Mouse (Mus musculus) embryonic fibroblast, embryonic 13.5 days (primary cell): ENCODE measurements around the gene Hnrnpul2. TPM values are rescaled to one million over a fixed set of nuclear protein-coding genes. Genes with fewer than 3 reads are reported as not detected.

ENCODE experiments used
- H3K27ac ChIP-seq: 2 replicates; pipeline ENCODE4 v1.5.1; 2012; ENCODE audit warnings: low read length, control low read depth, inconsistent platforms; ENCODE audit not compliant: insufficient read depth
- H3K4me1 ChIP-seq: 2 replicates; pipeline ENCODE4 v1.6.1; 2011; ENCODE audit warnings: low read length; ENCODE audit not compliant: control insufficient read depth, insufficient read depth
- H3K4me3 ChIP-seq: 2 replicates; pipeline ENCODE4 v1.5.1; 2011; ENCODE audit warnings: mild to moderate bottlenecking, control low read depth, low read length; ENCODE audit not compliant: insufficient read depth
- CTCF ChIP-seq: IDR thresholded peaks from 2 replicates; pipeline ENCODE4 v1.5.1; 2011; ENCODE audit warnings: mild to moderate bottlenecking, control low read depth, low read length, moderate library complexity, borderline replicate concordance; ENCODE audit not compliant: insufficient read depth
- POLR2A ChIP-seq: IDR thresholded peaks from 2 replicates; pipeline ENCODE4 v1.6.1; 2011; ENCODE audit warnings: low read depth, mild to moderate bottlenecking, control low read depth, low read length, moderate library complexity
- polyA plus RNA-seq: library from polyadenylated mRNA; stranded (reverse); fragments of >200 nt; gene quantifications from 2 replicates; pipeline ENCODE4 v1.2.4, GENCODE M21; 2011; ENCODE audit warnings: low read depth; ENCODE audit not compliant: missing spikeins, insufficient read length

Hnrnpul2 gene
- polyA plus RNA-seq, 1 experiment = 98.7 TPM

GRCm38 (mm10) chr19:8837251-8837791, 17.5 kb downstream of the Hnrnpul2 start, which contains the start of gene Bscl2:
Gene Bscl2 (plus strand): TSS chr19:8837467.
- TF ChIP-seq POLR2A = peak; percentile 57
- no peak for TF ChIP-seq CTCF
- peak within 1 kb of the TSS; percentile 30 for H3K4me3 ChIP-seq

DNA sequence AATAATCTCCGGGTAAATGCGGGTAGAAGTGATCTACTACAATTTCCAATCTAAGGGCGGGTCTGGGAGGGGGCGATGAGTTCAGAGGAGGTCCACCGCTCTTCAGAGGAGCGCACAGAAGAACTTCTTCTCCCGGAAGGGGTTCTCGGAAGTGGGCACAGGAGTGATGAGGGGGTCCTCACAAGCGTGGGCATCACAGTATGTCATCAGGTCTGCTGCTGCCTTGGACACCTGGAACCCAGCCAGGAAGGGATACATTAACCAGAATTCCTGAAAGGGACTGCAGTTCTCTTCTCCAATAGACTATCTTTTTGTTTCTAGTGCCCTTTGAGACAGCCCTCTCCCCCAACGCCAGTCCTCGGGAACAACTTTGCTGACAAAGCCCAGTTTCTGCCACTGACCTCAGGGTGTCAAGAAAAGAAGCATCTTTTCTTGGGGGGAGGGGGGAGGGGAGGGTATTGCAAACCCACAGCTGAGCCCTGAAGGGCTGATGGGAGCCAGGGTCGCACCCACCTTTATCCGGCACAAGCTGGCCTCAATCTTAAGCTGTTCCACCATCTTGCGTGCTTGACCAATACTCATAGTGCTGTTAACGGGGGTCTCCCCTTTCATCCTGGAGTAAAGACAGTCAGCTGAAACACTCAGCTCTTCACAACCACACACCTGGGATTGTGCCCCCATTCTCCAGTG, 18.4 kb downstream of the Hnrnpul2 start:
- no peaks in the 10 kb centered on the region for H3K4me1 ChIP-seq
- H3K27ac ChIP-seq = peak overlapping the region; percentile 52; the same call in 1 of the 2 replicates
- peak overlapping the region; percentile 30; the same call in 1 of the 2 replicates for H3K4me3 ChIP-seq
- no peak for TF ChIP-seq POLR2A
- TF ChIP-seq CTCF = no peak

More at GRCm38 (mm10) chr19:8837251-8837791, 17.5 kb downstream of the Hnrnpul2 start, which contains the start of gene Bscl2:
- H3K27ac ChIP-seq = peak within 1 kb of the TSS; percentile 52
- no peaks in the 10 kb centered on the region for H3K4me1 ChIP-seq

DNA sequence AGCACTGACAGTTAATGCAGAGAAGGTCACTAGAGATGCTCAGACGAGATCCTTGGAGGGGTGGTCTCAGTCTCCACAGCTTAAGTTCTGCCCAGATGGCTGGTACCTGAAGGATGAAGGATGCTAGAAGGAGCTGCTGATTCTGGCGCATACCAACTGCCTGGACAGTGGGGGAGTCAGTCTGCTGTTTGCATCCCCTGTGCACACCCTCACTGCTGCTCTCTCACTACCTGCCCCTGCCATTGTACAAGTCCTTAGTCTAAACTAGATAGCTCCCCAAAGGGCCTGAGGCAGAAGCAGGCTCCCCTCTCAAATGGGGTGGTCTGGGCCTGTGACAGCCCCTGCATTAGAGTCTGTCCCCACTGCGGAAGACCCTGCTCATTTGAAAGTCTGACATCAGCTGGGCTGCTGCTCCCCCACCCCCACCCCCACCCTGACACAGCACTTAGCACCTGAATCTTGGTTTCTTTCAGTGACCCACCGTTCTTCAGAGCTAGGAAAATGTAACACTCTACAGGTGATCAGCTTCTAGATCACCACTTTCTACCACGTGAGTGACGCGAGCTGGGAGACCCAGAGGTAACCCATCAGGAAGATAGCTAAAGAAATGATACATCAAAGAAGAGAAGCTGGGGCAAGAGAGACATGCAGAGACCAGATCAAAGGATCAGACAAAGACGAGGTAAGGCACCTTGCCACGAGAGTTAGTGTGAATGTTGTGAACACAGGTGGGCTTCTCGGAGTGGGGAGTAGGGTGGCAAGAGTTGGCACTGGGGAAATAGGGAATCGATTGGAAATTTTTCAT, 19.5 kb downstream of the Hnrnpul2 start, which contains the start of gene Gng3:
Gene Gng3, minus strand, starts transcription at position 92 of the 805 bp plus-strand sequence.
- TF ChIP-seq POLR2A (no peak), CTCF (no peak)

DNA sequence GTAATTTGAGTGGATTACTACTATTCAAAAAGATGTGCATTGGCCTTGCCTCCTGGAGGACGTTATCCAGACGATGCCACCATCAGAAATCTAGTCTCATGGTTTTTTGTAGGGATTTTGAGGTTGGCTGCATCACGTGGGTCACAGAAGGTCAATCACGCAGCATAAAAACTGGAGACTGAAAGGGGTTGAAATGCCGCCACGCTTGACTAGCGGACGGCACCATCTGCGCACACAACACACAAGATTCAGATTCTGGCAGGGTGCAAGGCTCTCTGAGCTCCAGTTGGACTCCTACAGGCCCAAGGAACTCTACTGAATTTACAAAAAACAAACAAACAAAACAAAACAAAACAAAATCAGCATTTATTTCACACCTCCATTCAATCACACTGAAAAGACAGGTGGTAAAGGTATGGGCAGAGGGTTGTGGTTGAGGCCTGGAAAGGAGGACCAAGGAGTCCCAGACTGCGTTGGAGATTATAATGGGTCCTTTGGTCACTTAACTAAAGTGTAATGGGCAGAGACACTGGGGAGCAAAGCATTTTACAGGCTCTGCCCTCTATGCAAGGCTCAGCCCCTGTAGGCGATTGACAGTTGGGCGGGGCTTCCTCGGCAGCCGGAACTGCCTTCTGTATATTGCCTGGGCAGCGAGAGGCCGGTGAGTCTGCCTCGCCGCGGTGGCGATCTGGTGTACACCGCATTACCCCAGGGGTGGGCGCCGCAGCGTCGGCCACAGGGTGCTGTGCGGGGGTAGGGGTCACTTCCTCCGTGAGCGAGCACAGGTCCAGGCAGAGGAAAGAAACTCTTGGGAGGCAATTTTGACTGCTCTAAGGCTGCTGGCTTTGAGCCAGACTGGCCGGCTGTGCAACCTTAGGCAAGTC, 20.3 kb downstream of the Hnrnpul2 start:
- H3K4me3 ChIP-seq = peak overlapping the region; percentile 30
- peak; percentile 85 for TF ChIP-seq POLR2A
- no peak for TF ChIP-seq CTCF

More for the DNA sequence above, 19.5 kb downstream of the Hnrnpul2 start, which contains the start of gene Gng3:
- Histone ChIP-seq H3K27ac (no peak within 1 kb of the TSS), H3K4me1 (no peaks in the 10 kb centered on the region), H3K4me3 (no peak within 1 kb of the TSS)

GRCm38 (mm10) chr19:8841012-8841411, 21.2 kb downstream of the Hnrnpul2 start:
- TF ChIP-seq POLR2A = no peak
- no peak for TF ChIP-seq CTCF
- Histone ChIP-seq H3K27ac (no peak overlapping the region), H3K4me1 (no peaks in the 10 kb centered on the region), H3K4me3 (peak overlapping the region; percentile 30; the same call in 1 of the 2 replicates)

More for the DNA sequence above, 20.3 kb downstream of the Hnrnpul2 start:
- H3K4me1 ChIP-seq = no peaks in the 10 kb centered on the region
- no peak overlapping the region for H3K27ac ChIP-seq

DNA sequence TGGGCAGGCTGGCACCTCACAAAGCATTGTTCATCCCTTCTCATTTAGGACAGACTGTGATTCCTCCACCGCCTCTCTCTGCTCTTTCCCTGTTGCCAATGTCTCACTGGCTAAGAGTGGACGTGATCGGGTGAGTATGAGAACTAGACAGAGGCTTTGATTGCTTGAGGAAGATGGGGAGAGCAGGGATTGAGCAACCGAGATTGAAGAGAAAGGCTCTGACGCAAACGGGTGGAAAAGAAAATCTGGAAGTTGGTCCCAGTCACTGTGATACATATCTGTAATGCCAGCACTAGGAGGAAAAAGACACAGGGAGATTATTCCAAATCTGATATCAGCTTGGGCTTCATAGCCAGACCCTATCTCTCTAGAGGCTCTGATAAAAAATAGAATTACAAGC, 23.2 kb downstream of the Hnrnpul2 start:
- Histone ChIP-seq H3K4me3 (no peak overlapping the region), H3K27ac (no peak overlapping the region), H3K4me1 (no peaks in the 10 kb centered on the region)
- TF ChIP-seq POLR2A (no peak), CTCF (no peak)

DNA sequence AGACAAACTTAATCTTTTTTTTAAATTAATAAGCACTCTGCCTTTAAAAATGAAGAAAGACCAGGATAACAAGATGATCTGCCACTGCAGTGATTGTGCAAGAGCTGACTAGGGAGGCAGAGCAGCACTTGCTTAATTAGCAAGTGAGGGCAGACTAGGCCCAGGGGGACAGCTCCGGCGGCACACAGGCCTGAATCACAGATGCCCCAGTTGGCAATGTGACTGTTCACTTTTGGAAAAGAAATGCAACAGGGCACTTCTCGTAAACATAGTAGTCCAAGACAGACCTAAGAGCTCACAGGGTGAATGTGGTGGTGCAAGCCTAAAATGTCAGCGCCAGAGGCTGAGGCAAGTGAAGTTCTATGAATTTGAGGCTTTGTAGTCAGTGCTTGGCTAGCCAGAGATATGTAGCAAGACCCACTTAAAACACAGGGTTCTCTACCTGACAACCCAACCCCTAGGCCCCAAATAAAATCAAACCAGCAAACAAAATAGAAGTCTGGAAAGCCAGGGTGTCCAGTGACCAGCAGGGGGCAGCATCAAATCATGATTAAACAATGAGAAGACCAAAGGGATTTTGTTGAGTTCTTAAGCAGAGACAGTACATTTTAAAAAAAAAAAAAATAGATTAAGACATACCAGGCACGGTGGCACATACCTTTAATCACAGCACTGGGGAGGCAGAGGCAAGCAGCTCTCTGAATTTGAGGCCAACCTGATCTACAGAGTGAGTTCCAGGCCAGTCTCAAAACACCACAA, 24.7 kb downstream of the Hnrnpul2 start:
- no peak overlapping the region for H3K27ac ChIP-seq
- no peak overlapping the region for H3K4me3 ChIP-seq
- TF ChIP-seq POLR2A (no peak), CTCF (0 out of 2 replicates have a peak, but pooled peaks have one; percentile 6)
- no peaks in the 10 kb centered on the region for H3K4me1 ChIP-seq

GRCm38 (mm10) chr19:8848356-8848755, 28.5 kb downstream of the Hnrnpul2 start:
- Histone ChIP-seq H3K4me1 (0 out of 2 replicates have a peak, but pooled peaks cover 2% of the 10 kb centered on the region), H3K4me3 (no peak overlapping the region), H3K27ac (no peak overlapping the region)
- TF ChIP-seq CTCF (no peak), POLR2A (no peak)
